Mouse (Mus musculus) midbrain, embryonic 13.5 days (tissue): ENCODE results near the gene Cyp2e1. TPM values are rescaled to one million over a fixed set of nuclear protein-coding genes. Genes with fewer than 3 reads are reported as not detected.

ENCODE experiments used
- ATAC-seq: fragments of 200-750 bp; cut with Nextera tagmentation; 2 replicates; pipeline ENCODE4 v1.8.0; 2017; ENCODE audit warnings: mild to moderate bottlenecking, moderate TSS enrichment, moderate library complexity
- H3K27ac ChIP-seq: fragments of 300-500 bp; sonication (generic); 2 replicates; pipeline ENCODE4 v1.5.1; 2015; ENCODE audit warnings: inconsistent platforms, mild to moderate bottlenecking, moderate library complexity
- H3K27me3 ChIP-seq: fragments of 300-500 bp; sonication (generic); 2 replicates; pipeline ENCODE4 v1.6.1; 2015; ENCODE audit warnings: mild to moderate bottlenecking, inconsistent platforms
- H3K36me3 ChIP-seq: fragments of 300-500 bp; sonication (generic); 2 replicates; pipeline ENCODE4 v1.6.1; 2015; ENCODE audit warnings: mild to moderate bottlenecking, inconsistent platforms
- H3K4me1 ChIP-seq: fragments of 300-500 bp; sonication (generic); replicated peaks from 2 replicates; pipeline ENCODE4 v1.6.1; 2015; ENCODE audit warnings: inconsistent platforms
- H3K4me2 ChIP-seq: fragments of 300-500 bp; sonication (generic); replicated peaks from 2 replicates; pipeline ENCODE4 v1.6.1; 2015; ENCODE audit warnings: moderate library complexity, mild to moderate bottlenecking, inconsistent platforms
- H3K4me3 ChIP-seq: fragments of 300-500 bp; sonication (generic); replicated peaks from 2 replicates; pipeline ENCODE4 v1.5.1; 2015; ENCODE audit warnings: mild to moderate bottlenecking, inconsistent platforms
- H3K9ac ChIP-seq: fragments of 300-500 bp; sonication (generic); replicated peaks from 2 replicates; pipeline ENCODE4 v1.6.1; 2015; ENCODE audit warnings: mild to moderate bottlenecking, inconsistent platforms
- H3K9me3 ChIP-seq: fragments of 300-500 bp; sonication (generic); 2 replicates; pipeline ENCODE4 v1.6.1; 2016; ENCODE audit warnings: mild to moderate bottlenecking, inconsistent platforms
- WGBS: fragments of 180-500 bp; shearing (Covaris S2); methylation state at CpG from one replicate; pipeline ENCODE4 v1.1.7; 2015; 5-methylcytosine and 5-hydroxymethylcytosine counted together
- polyA plus RNA-seq: library from polyadenylated mRNA; unstranded; fragments of >200 nt; fragmentation: Nextera tagmentation; extraction: Ambion mirVana; gene quantifications from 2 replicates; pipeline ENCODE4 v1.2.1, GENCODE M21; 2015

The Cyp2e1 gene
- polyA plus RNA-seq, 1 experiment from 2014 or later = not detected

GRCm38 (mm10) chr7:140765888-140766739 lies 2.6 kb downstream of the Cyp2e1 start:
- no peak overlapping the region for H3K4me2 ChIP-seq
- H3K4me3 ChIP-seq = no peak overlapping the region
- no peaks in the 10 kb centered on the region for H3K9me3 ChIP-seq
- WGBS = 80% methylated on average over 12 of the region's 12 CpGs
- H3K9ac ChIP-seq = no peak overlapping the region
- no peaks in the 10 kb centered on the region for H3K4me1 ChIP-seq
- no peak overlapping the region for H3K27ac ChIP-seq
- no peaks in the 10 kb centered on the region for H3K36me3 ChIP-seq
- no peaks in the 10 kb centered on the region for H3K27me3 ChIP-seq
- ATAC-seq = no peak

- Histone ChIP-seq H3K4me2 (no peak overlapping the region), H3K9ac (no peak overlapping the region), H3K4me1 (no peaks in the 10 kb centered on the region), H3K27ac (no peak overlapping the region), H3K9me3 (no peaks in the 10 kb centered on the region), H3K36me3 (no peaks in the 10 kb centered on the region), H3K4me3 (no peak overlapping the region), H3K27me3 (no peaks in the 10 kb centered on the region)
- ATAC-seq = no peak
- 82% methylated on average over 4 of the region's 4 CpGs for WGBS
Observed at GRCm38 (mm10) chr7:140780548-140780947, 17.0 kb downstream of the Cyp2e1 start.

- peaks cover 4% of the 10 kb centered on the region; the same call in 1 of the 2 replicates for H3K9me3 ChIP-seq
- no peaks in the 10 kb centered on the region for H3K36me3 ChIP-seq
- no peak within 1 kb of the TSS for H3K9ac ChIP-seq
- H3K4me2 ChIP-seq = no peak within 1 kb of the TSS
- 84% methylated on average over 33 of the region's 33 CpGs for WGBS
- no peak for ATAC-seq
- H3K4me1 ChIP-seq = no peaks in the 10 kb centered on the region
- H3K27me3 ChIP-seq = no peaks in the 10 kb centered on the region
- H3K27ac ChIP-seq = no peak within 1 kb of the TSS
- no peak within 1 kb of the TSS for H3K4me3 ChIP-seq
Observed at GRCm38 (mm10) chr7:140787406-140788052, 24.0 kb downstream of the Cyp2e1 start, which contains the start of gene Syce1. Gene Syce1 (minus strand): TSS chr7:140787852.

- H3K9ac ChIP-seq = no peak overlapping the region
- no peaks in the 10 kb centered on the region for H3K27me3 ChIP-seq
- ATAC-seq = no peak
- H3K9me3 ChIP-seq = peaks cover 4% of the 10 kb centered on the region; the same call in 1 of the 2 replicates
- H3K36me3 ChIP-seq = no peaks in the 10 kb centered on the region
- WGBS = 92% methylated on average over 7 of the region's 7 CpGs
- H3K4me1 ChIP-seq = no peaks in the 10 kb centered on the region
- H3K27ac ChIP-seq = no peak overlapping the region
- no peak overlapping the region for H3K4me2 ChIP-seq
- no peak overlapping the region for H3K4me3 ChIP-seq
Observed at GRCm38 (mm10) chr7:140788053-140788435, 24.5 kb downstream of the Cyp2e1 start.

- no peak overlapping the region for H3K4me2 ChIP-seq
- peaks cover 4% of the 10 kb centered on the region; the same call in 1 of the 2 replicates for H3K9me3 ChIP-seq
- no peaks in the 10 kb centered on the region for H3K4me1 ChIP-seq
- ATAC-seq = no peak
- H3K27me3 ChIP-seq = no peaks in the 10 kb centered on the region
- no peaks in the 10 kb centered on the region for H3K36me3 ChIP-seq
- H3K4me3 ChIP-seq = no peak overlapping the region
- no peak overlapping the region for H3K9ac ChIP-seq
- H3K27ac ChIP-seq = no peak overlapping the region
- 75% methylated on average over 4 of the region's 4 CpGs for WGBS
Observed at GRCm38 (mm10) chr7:140793541-140793940, 30.0 kb downstream of the Cyp2e1 start.

GRCm38 (mm10) chr7:140797619-140798018 lies 34.1 kb downstream of the Cyp2e1 start:
- WGBS = 93% methylated on average over 3 of the region's 3 CpGs
- Histone ChIP-seq H3K27ac (no peak overlapping the region), H3K9me3 (no peaks in the 10 kb centered on the region), H3K4me1 (no peaks in the 10 kb centered on the region), H3K4me2 (no peak overlapping the region), H3K9ac (no peak overlapping the region), H3K27me3 (no peaks in the 10 kb centered on the region), H3K4me3 (no peak overlapping the region), H3K36me3 (no peaks in the 10 kb centered on the region)
- ATAC-seq = no peak

DNA sequence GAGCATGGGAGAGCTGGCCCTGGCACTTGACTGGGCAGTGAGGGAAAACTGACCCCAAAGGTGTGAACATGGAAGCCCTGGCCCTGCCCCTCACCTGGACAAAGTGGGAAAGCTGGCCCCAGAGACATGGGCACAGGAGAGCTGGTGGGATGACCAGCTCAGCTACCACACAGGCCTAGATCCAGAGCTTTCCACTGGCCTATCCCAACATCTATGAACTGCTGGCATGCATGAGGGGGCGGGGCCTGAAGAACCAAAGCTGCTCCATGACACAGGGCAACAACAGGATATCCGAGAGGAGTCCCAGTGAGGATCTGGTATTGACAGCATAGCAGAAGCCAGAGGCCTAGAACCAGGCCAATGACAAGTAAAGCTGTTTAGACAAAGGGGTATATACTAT lies 34.7 kb downstream of the Cyp2e1 start:
- H3K4me2 ChIP-seq = no peak overlapping the region
- no peaks in the 10 kb centered on the region for H3K27me3 ChIP-seq
- H3K27ac ChIP-seq = no peak overlapping the region
- no peak for ATAC-seq
- WGBS = 67% methylated on average over 2 of the region's 2 CpGs
- no peaks in the 10 kb centered on the region for H3K36me3 ChIP-seq
- no peaks in the 10 kb centered on the region for H3K4me1 ChIP-seq
- H3K9ac ChIP-seq = no peak overlapping the region
- H3K9me3 ChIP-seq = no peaks in the 10 kb centered on the region
- no peak overlapping the region for H3K4me3 ChIP-seq

- Histone ChIP-seq H3K27ac (no peak overlapping the region), H3K9me3 (no peaks in the 10 kb centered on the region), H3K9ac (no peak overlapping the region), H3K4me3 (no peak overlapping the region), H3K36me3 (peaks cover 8% of the 10 kb centered on the region; the same call in 1 of the 2 replicates), H3K4me1 (no peaks in the 10 kb centered on the region), H3K4me2 (no peak overlapping the region), H3K27me3 (no peaks in the 10 kb centered on the region)
- ATAC-seq = no peak
- WGBS = 76% methylated on average over 6 of the region's 6 CpGs
Observed at GRCm38 (mm10) chr7:140802629-140803028, 39.1 kb downstream of the Cyp2e1 start.

- no peak overlapping the region for H3K9ac ChIP-seq
- no peak overlapping the region for H3K4me2 ChIP-seq
- ATAC-seq = no peak
- H3K27ac ChIP-seq = no peak overlapping the region
- H3K4me3 ChIP-seq = no peak overlapping the region
- peaks cover 12% of the 10 kb centered on the region for H3K36me3 ChIP-seq
- WGBS = 9% methylated on average over 1 of the region's 1 CpGs
- no peaks in the 10 kb centered on the region for H3K27me3 ChIP-seq
- H3K9me3 ChIP-seq = no peaks in the 10 kb centered on the region
- H3K4me1 ChIP-seq = no peaks in the 10 kb centered on the region
Observed at GRCm38 (mm10) chr7:140805704-140806103, 42.2 kb downstream of the Cyp2e1 start.

- Histone ChIP-seq H3K9ac (no peak overlapping the region), H3K4me2 (no peak overlapping the region), H3K9me3 (no peaks in the 10 kb centered on the region), H3K4me3 (no peak overlapping the region), H3K27me3 (no peaks in the 10 kb centered on the region), H3K4me1 (no peaks in the 10 kb centered on the region), H3K27ac (no peak overlapping the region), H3K36me3 (peaks cover 38% of the 10 kb centered on the region)
- no peak for ATAC-seq
- WGBS = 93% methylated on average over 6 of the region's 6 CpGs
Observed at GRCm38 (mm10) chr7:140810496-140810895, 47.0 kb downstream of the Cyp2e1 start.

- no peak overlapping the region for H3K9ac ChIP-seq
- WGBS = 77% methylated on average over 13 of the region's 13 CpGs
- H3K4me2 ChIP-seq = no peak overlapping the region
- no peaks in the 10 kb centered on the region for H3K27me3 ChIP-seq
- no peaks in the 10 kb centered on the region for H3K9me3 ChIP-seq
- no peak overlapping the region for H3K4me3 ChIP-seq
- no peak for ATAC-seq
- H3K36me3 ChIP-seq = peaks cover 36% of the 10 kb centered on the region
- no peaks in the 10 kb centered on the region for H3K4me1 ChIP-seq
- no peak overlapping the region for H3K27ac ChIP-seq
Observed at GRCm38 (mm10) chr7:140811714-140812113, 48.2 kb downstream of the Cyp2e1 start.

- H3K4me3 ChIP-seq = no peak overlapping the region
- no peaks in the 10 kb centered on the region for H3K27me3 ChIP-seq
- no peak overlapping the region for H3K27ac ChIP-seq
- ATAC-seq = no peak
- H3K4me1 ChIP-seq = 0 out of 2 replicates have a peak, but pooled peaks cover 3% of the 10 kb centered on the region
- peaks cover 35% of the 10 kb centered on the region for H3K36me3 ChIP-seq
- H3K9ac ChIP-seq = no peak overlapping the region
- 93% methylated on average over 12 of the region's 12 CpGs for WGBS
- no peaks in the 10 kb centered on the region for H3K9me3 ChIP-seq
- no peak overlapping the region for H3K4me2 ChIP-seq
Observed at GRCm38 (mm10) chr7:140812850-140813249, 49.3 kb downstream of the Cyp2e1 start.
